Mouse (Mus musculus) 3T3-L1 (cell line): ENCODE measurements around the gene Nupr1l.
A peak's percentile ranks its signal among the peaks of the same experiment; 100 is the strongest.
"Not testable (repeated sequence)": the region's sequence is repeated elsewhere in the genome, so short reads cannot be mapped to it uniquely, and the experiment has no call there.

Experiments
- DNase-seq: peaks from one replicate; pipeline ENCODE4 v3.0.0-alpha.2; 2015; ENCODE audit warnings: low read depth, low spot score

The Nupr1l gene

GRCm38 (mm10) chr5:129908242-129908965 lies at the start of gene Nupr1l:
TSS of gene Nupr1l (plus strand) at chr5:129908540.
- DNase-seq, result peak; percentile 82

GRCm38 (mm10) chr5:129862325-129862724 lies 46.0 kb upstream of the Nupr1l start:
- no peak for DNase-seq

- DNase-seq, result peak; percentile 27
Observed at GRCm38 (mm10) chr5:129864467-129864866, 43.9 kb upstream of the Nupr1l start.

- DNase-seq, result no peak
Observed at GRCm38 (mm10) chr5:129865841-129866240, 42.5 kb upstream of the Nupr1l start.

GRCm38 (mm10) chr5:129869238-129869995 lies 38.9 kb upstream of the Nupr1l start:
- DNase-seq, result no peak

- no peak for DNase-seq
Observed at GRCm38 (mm10) chr5:129871238-129871637, 37.1 kb upstream of the Nupr1l start.

GRCm38 (mm10) chr5:129873942-129874341 lies 34.4 kb upstream of the Nupr1l start:
- no peak for DNase-seq

- no peak for DNase-seq
Observed at GRCm38 (mm10) chr5:129875098-129875497, 33.2 kb upstream of the Nupr1l start.

- no peak for DNase-seq
Observed at GRCm38 (mm10) chr5:129877731-129878455, 30.4 kb upstream of the Nupr1l start.

GRCm38 (mm10) chr5:129878946-129879345 lies 29.4 kb upstream of the Nupr1l start:
- peak; percentile 94 for DNase-seq

- no peak for DNase-seq
Observed at GRCm38 (mm10) chr5:129879888-129880287, 28.5 kb upstream of the Nupr1l start.

GRCm38 (mm10) chr5:129886271-129886670 lies 22.1 kb upstream of the Nupr1l start:
- DNase-seq, result peak; percentile 72

- peak; percentile 99 for DNase-seq
Observed at GRCm38 (mm10) chr5:129886911-129887636, 21.3 kb upstream of the Nupr1l start, which contains the start of gene Chchd2. TSS of gene Chchd2 (minus strand) at chr5:129887470.

GRCm38 (mm10) chr5:129890390-129890789 lies 17.9 kb upstream of the Nupr1l start:
- DNase-seq, result not testable (repeated sequence)

- DNase-seq, result peak; percentile 99
Observed at GRCm38 (mm10) chr5:129895198-129896088, 12.9 kb upstream of the Nupr1l start, which contains the start of gene Zbed5. TSS of gene Zbed5 (plus strand) at chr5:129895723.

GRCm38 (mm10) chr5:129898449-129898848 lies 9.9 kb upstream of the Nupr1l start, which contains the start of gene Phkg1:
TSS of gene Phkg1 (minus strand) at chr5:129898549.
- no peak for DNase-seq

- DNase-seq, result no peak
Observed at GRCm38 (mm10) chr5:129907775-129908174, 565 bp upstream of the Nupr1l start.

- DNase-seq, result no peak
Observed at GRCm38 (mm10) chr5:129909147-129909546, 807 bp downstream of the Nupr1l start.

- no peak for DNase-seq
Observed at GRCm38 (mm10) chr5:129909591-129909990, 1.3 kb downstream of the Nupr1l start.

GRCm38 (mm10) chr5:129914024-129914423 lies 5.7 kb downstream of the Nupr1l start:
- DNase-seq, result peak; percentile 65
